Mouse (Mus musculus): ENCODE results near the gene Hist1h3d. TPM values are rescaled to one million over a fixed set of nuclear protein-coding genes. Genes with fewer than 3 reads are reported as not detected.

The Hist1h3d gene
- polyA plus RNA-seq (2015; fragmentation: Nextera tagmentation; extraction: Ambion mirVana), result 1.7 and 4.2 TPM in 2 replicates

- no peaks in the 10 kb centered on the region for H3K9me3 ChIP-seq (ENCODE audit: control insufficient read depth, low read length)
- peak within 1 kb of the TSS; percentile 55 for H3K4me2 ChIP-seq (replicated peaks; ENCODE audit: low read depth)
- peak within 1 kb of the TSS; percentile 39 for H3K4me3 ChIP-seq (ENCODE audit: low read depth, low read length)
- no peaks in the 10 kb centered on the region for H3K27me3 ChIP-seq (ENCODE audit: control insufficient read depth, insufficient read depth, low read length)
- ATAC-seq (ENCODE audit: low FRiP score, low TSS enrichment), result peak; percentile 72
- WGBS, result under 1% methylated on average over 18 of the region's 18 CpGs
- DNase-seq (ENCODE audit: low spot score), result peak; percentile 51
- TF ChIP-seq EP300 (optimal IDR thresholded peaks at IDR 0.05), result no peak
- no peak for TF ChIP-seq CTCF (IDR thresholded peaks at IDR 0.05; ENCODE audit: low read depth)
- H3K36me3 ChIP-seq (ENCODE audit: control insufficient read depth, insufficient read depth, low read length), result no peaks in the 10 kb centered on the region
- peak within 1 kb of the TSS; percentile 58 for H3K9ac ChIP-seq (ENCODE audit: low read length)
- peaks cover 3% of the 10 kb centered on the region; the same call in 1 of the 2 replicates for H3K4me1 ChIP-seq (replicated peaks; ENCODE audit: control insufficient read depth, insufficient read depth)
- peak within 1 kb of the TSS; percentile 76 for H3K27ac ChIP-seq (replicated peaks)
Measured at GRCm38 (mm10) chr13:23575271-23575851, at the start of gene Hist1h3d. TSS of gene Hist1h3d (plus strand) at chr13:23575763.

- Histone ChIP-seq H3K9me3 (ENCODE audit: control insufficient read depth, low read length) (no peaks in the 10 kb centered on the region), H3K4me2 (replicated peaks; ENCODE audit: low read depth) (peak overlapping the region; percentile 51), H3K36me3 (ENCODE audit: control insufficient read depth, insufficient read depth, low read length) (no peaks in the 10 kb centered on the region), H3K4me3 (ENCODE audit: low read depth, low read length) (peak overlapping the region; percentile 39), H3K27ac (replicated peaks) (no peak overlapping the region), H3K9ac (ENCODE audit: low read length) (no peak overlapping the region), H3K27me3 (ENCODE audit: control insufficient read depth, insufficient read depth, low read length) (no peaks in the 10 kb centered on the region), H3K4me1 (replicated peaks; ENCODE audit: control insufficient read depth, insufficient read depth) (no peaks in the 10 kb centered on the region)
- ATAC-seq (ENCODE audit: low FRiP score, low TSS enrichment) (no peak), DNase-seq (ENCODE audit: low spot score) (no peak)
- 5% methylated on average over 10 of the region's 10 CpGs for WGBS
- TF ChIP-seq CTCF (IDR thresholded peaks at IDR 0.05; ENCODE audit: low read depth) (no peak), EP300 (optimal IDR thresholded peaks at IDR 0.05) (no peak)
Measured at GRCm38 (mm10) chr13:23525901-23526300, 49.7 kb upstream of the Hist1h3d start.

- H3K9ac ChIP-seq (ENCODE audit: low read length), result 0 out of 2 replicates have a peak overlapping the region, but pooled peaks have one; percentile 39
- TF ChIP-seq EP300 (optimal IDR thresholded peaks at IDR 0.05) (no peak), CTCF (IDR thresholded peaks at IDR 0.05; ENCODE audit: low read depth) (no peak)
- no peaks in the 10 kb centered on the region for H3K9me3 ChIP-seq (ENCODE audit: control insufficient read depth, low read length)
- H3K4me2 ChIP-seq (replicated peaks; ENCODE audit: low read depth), result peak overlapping the region; percentile 51
- ATAC-seq (ENCODE audit: low FRiP score, low TSS enrichment) (peak; percentile 40), DNase-seq (ENCODE audit: low spot score) (peak; percentile 89)
- peak overlapping the region; percentile 39 for H3K4me3 ChIP-seq (ENCODE audit: low read depth, low read length)
- no peaks in the 10 kb centered on the region for H3K27me3 ChIP-seq (ENCODE audit: control insufficient read depth, insufficient read depth, low read length)
- under 1% methylated on average over 17 of the region's 17 CpGs for WGBS
- H3K27ac ChIP-seq (replicated peaks), result no peak overlapping the region
- H3K36me3 ChIP-seq (ENCODE audit: control insufficient read depth, insufficient read depth, low read length), result no peaks in the 10 kb centered on the region
- no peaks in the 10 kb centered on the region for H3K4me1 ChIP-seq (replicated peaks; ENCODE audit: control insufficient read depth, insufficient read depth)
Measured at GRCm38 (mm10) chr13:23526312-23526711, 49.3 kb upstream of the Hist1h3d start.

GRCm38 (mm10) chr13:23529005-23529404 lies 46.6 kb upstream of the Hist1h3d start:
- no peak overlapping the region for H3K4me3 ChIP-seq (ENCODE audit: low read depth, low read length)
- no peaks in the 10 kb centered on the region for H3K36me3 ChIP-seq (ENCODE audit: control insufficient read depth, insufficient read depth, low read length)
- TF ChIP-seq EP300 (optimal IDR thresholded peaks at IDR 0.05) (no peak), CTCF (IDR thresholded peaks at IDR 0.05; ENCODE audit: low read depth) (no peak)
- H3K27ac ChIP-seq (replicated peaks), result no peak overlapping the region
- no peaks in the 10 kb centered on the region for H3K27me3 ChIP-seq (ENCODE audit: control insufficient read depth, insufficient read depth, low read length)
- no peaks in the 10 kb centered on the region for H3K4me1 ChIP-seq (replicated peaks; ENCODE audit: control insufficient read depth, insufficient read depth)
- H3K9me3 ChIP-seq (ENCODE audit: control insufficient read depth, low read length), result no peaks in the 10 kb centered on the region
- 70% methylated on average over 5 of the region's 5 CpGs for WGBS
- DNase-seq (ENCODE audit: low spot score) (no peak), ATAC-seq (ENCODE audit: low FRiP score, low TSS enrichment) (no peak)
- no peak overlapping the region for H3K4me2 ChIP-seq (replicated peaks; ENCODE audit: low read depth)
- H3K9ac ChIP-seq (ENCODE audit: low read length), result no peak overlapping the region

- Histone ChIP-seq H3K4me2 (replicated peaks; ENCODE audit: low read depth) (peak overlapping the region; percentile 73), H3K27ac (replicated peaks) (peak overlapping the region; percentile 98), H3K27me3 (ENCODE audit: control insufficient read depth, insufficient read depth, low read length) (no peaks in the 10 kb centered on the region), H3K9me3 (ENCODE audit: control insufficient read depth, low read length) (no peaks in the 10 kb centered on the region), H3K4me3 (ENCODE audit: low read depth, low read length) (peak overlapping the region; percentile 60), H3K4me1 (replicated peaks; ENCODE audit: control insufficient read depth, insufficient read depth) (no peaks in the 10 kb centered on the region), H3K36me3 (ENCODE audit: control insufficient read depth, insufficient read depth, low read length) (no peaks in the 10 kb centered on the region), H3K9ac (ENCODE audit: low read length) (peak overlapping the region; percentile 78)
- WGBS, result 4% methylated on average over 2 of the region's 2 CpGs
- ATAC-seq (ENCODE audit: low FRiP score, low TSS enrichment) (no peak), DNase-seq (ENCODE audit: low spot score) (no peak)
- TF ChIP-seq CTCF (IDR thresholded peaks at IDR 0.05; ENCODE audit: low read depth) (no peak), EP300 (optimal IDR thresholded peaks at IDR 0.05) (no peak)
Measured at GRCm38 (mm10) chr13:23529480-23530165, 45.9 kb upstream of the Hist1h3d start.

All from stomach, postnatal 0 days (tissue).